Mouse (Mus musculus): ENCODE data around the gene Bmp2k. TPM values are rescaled to one million over a fixed set of nuclear protein-coding genes. Genes with fewer than 3 reads are reported as not detected.
A peak's percentile ranks its signal among the peaks of the same experiment; 100 is the strongest.

The Bmp2k gene
- total RNA-seq, 2 experiments from 2014 or later, result 13.1 to 13.7 TPM

DNA sequence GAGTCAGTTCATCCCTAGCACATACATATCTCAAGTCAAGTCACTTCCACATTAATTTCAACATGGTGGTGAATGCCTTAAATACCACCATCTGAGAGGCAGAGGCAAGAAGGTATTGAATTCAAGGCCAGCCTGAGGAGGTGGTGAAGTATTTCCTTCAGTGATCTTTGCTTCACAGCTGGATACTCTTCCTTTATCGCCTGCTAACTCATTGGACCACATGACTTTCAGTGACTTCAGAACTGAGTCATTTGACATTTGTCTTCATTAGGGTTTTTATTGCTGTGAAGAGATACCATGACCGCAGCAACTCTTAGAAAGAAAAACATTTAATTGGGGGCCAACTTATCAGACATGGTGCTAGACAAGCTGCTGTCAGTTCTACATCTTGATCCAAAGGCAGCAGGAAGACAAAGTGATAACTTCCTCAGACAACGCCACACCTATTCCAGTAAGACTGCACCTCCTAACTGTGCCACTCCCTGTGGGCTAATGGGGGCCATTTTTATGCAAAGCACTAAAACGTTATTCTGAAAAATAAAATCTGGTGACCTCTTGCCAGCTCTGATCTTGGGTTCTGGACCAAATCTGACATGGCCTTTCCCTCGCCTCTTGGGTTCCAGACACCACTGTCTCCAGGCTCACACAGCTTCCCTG is 24.9 kb upstream of the Bmp2k start:
- no peak for DNase-seq

GRCm38 (mm10) chr5:96973714-96974113 is 23.8 kb upstream of the Bmp2k start:
- no peak for DNase-seq

DNA sequence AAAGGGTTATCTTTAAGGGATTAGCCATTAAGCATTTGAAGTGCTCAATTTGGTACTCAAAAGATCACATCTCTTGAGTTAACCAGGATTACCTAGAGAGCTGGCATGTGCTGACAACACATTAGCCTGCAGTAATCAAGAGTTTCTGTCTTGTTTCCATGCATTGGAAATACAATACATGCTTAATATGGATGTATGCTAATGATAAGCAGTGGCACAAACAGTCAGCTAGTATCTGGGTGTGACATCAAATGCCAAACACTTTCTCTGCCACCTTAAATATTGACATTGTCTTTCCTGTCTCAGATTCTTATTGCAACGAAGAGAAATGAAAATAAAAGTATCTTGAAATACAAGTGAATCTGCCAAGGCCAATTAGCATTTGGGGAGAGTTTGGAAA is 22.8 kb upstream of the Bmp2k start:
- DNase-seq, result no peak

DNA sequence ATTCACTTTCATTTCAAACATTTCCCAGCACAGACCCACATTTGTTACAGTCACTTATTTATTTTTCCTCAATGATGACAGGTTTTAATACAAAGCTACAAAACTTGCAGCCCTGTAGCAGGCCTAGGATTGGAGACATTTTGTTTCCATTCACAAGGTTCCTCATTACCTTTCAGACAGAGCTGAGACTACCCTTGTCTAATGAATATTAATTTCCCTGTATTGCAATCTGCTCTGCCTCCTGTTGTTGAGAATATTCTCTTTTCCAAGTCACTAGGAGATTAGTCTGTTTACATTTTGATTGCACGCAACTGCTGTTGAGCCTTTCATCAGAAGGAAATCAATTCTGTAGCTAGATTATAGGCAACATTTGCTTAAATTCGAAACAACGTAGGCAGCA is 22.4 kb upstream of the Bmp2k start:
- DNase-seq, result no peak

GRCm38 (mm10) chr5:96976150-96976549 is 21.3 kb upstream of the Bmp2k start:
- no peak for DNase-seq

DNA sequence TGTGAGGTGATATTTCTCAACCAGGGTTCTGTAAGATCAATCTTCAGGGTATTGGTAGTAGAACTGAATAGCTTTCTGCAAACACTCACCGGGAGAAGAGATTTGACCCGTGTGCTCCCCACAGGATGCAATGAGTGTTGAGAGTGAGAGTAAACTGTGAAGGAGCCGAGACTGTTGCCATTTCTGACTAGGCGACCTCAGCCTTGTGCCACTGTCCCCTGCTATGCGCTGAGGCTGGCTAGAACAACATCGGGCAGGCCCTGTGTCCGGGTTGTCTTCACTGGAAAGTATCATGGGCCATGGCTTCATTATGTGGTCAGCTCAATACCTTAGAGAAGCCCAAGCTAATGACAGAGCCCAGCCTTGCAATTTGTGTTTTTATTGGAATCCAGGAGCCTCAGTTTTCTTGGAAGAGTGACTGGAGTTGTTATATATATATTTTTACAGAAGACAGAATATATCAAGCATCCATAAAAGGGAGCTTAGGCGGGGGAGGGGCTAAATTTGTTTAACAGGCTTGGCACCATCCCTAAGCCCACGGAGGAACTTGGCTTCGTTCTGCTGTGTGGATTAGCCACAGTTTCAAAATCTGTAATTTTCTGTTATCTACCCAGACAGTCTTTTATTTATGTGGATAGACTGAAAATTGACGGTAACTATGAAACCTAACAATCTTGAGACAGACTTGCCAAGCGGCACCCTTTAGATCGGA is 18.0 kb upstream of the Bmp2k start:
- no peak for DNase-seq

- DNase-seq, result no peak
Observed at GRCm38 (mm10) chr5:96980008-96980634, 17.4 kb upstream of the Bmp2k start.

GRCm38 (mm10) chr5:96981987-96982386 is 15.5 kb upstream of the Bmp2k start:
- DNase-seq, result no peak

DNA sequence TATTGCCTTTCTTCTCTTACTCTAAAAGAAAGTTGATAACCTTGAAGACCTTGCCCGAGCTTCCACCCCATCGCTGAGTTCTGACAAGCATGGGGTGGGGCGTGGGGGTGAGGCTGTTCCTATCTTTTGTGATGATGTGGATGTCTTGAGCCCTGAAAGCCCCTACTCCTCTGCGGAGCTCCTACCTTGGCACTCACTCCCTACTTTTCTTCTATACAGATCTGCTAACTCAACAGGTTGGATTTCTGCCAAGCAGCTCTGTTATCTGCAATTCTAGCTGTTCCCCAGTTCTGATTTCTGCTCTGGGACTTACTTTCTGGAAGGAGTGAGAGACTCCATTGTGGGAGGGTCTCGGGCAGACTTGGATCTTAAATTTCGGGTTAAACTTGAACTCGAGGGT is 14.3 kb upstream of the Bmp2k start:
- no peak for DNase-seq

DNA sequence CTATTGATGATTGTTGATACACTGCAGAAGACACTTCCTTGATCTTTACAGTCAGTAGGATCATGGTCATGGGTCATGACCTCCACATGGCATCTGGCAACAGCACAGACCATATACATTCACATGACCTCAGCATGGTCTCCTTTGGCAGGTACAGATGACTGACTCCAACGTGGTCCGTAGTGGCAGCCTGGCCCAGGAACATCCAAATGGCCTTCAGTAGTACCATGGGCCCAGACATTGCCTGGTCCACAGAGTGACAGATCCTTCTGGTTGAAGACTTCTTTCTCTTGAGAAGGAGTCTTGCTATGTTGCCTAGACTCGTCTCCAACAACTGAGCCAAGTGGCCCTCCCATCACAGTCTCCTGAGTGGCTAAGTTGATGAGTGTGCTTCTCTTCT is 10.6 kb upstream of the Bmp2k start:
- no peak for DNase-seq

DNA sequence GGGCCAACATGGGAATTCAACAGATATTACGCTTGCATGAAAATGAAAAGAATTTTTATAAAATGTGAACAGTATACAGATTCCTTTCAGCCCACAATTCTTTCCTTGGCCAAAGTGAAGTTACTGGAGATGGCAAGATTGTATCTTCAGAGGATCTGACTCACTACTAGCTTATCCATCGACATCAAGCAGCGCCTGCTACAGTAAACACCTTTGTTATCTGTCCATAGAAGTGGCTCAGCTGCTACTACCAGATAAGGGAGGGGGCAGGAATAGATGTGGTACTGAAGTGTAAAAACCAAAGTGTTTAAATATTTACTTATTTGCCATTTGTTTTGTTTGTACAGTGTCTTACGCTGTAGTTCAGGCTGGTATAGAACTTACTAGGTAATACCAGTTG is 8.6 kb upstream of the Bmp2k start:
- no peak for DNase-seq

- DNase-seq, result no peak
Observed at GRCm38 (mm10) chr5:96991156-96991555, 6.3 kb upstream of the Bmp2k start.

- no peak for DNase-seq
Observed at GRCm38 (mm10) chr5:96992651-96993050, 4.8 kb upstream of the Bmp2k start.

- DNase-seq, result no peak
Observed at GRCm38 (mm10) chr5:96993057-96993456, 4.4 kb upstream of the Bmp2k start.

GRCm38 (mm10) chr5:96995791-96996190 is 1.7 kb upstream of the Bmp2k start:
- DNase-seq, result no peak

DNA sequence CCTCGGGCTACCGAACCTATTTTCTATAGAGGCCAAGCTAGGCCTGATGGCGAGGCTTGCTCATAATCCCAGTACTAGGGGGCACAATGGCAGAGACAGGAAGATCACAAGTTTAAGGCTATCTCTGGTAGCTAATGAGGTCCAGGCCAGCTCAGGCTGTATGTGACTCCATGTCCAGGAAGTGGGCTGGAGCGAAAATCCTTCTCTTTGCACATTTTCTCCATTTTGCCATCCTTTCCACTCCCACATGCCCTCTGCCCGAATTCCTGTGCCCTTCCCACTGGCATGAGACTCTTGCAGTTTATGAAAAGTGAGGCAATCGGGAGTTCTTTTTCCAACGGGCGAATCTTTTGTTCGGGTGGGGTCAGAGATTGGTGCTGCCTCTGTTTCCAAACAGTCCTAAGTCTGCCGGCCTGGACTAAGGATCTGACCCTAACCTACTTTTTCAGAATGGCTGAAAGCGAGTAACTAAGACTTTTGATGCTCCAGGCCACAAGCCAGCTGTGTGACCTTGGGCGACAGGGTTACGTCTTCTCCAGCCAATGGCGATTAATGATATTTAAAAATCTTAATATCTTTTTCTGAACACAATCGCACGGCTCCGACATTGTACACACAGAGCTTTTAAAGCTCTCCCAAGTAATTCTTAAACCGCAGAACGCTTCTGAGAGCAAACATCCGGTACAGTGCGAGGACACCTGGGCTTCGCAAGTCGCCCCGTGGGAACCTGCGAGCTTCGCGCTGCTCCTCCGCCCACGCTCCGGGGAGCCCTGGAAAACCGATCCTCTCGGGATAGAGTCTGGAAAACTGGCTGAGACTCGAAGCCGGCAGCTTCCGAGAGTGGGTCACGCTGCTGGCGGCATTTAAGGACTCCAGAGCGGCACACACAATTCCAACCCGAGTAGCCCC is 834 bp upstream of the Bmp2k start:
- DNase-seq, result no peak

GRCm38 (mm10) chr5:96997802-96998565 is 495 bp downstream of the Bmp2k start:
- peak; percentile 34 to 37 for DNase-seq

GRCm38 (mm10) chr5:96998566-96998907 is 1.0 kb downstream of the Bmp2k start:
- no peak for DNase-seq

DNA sequence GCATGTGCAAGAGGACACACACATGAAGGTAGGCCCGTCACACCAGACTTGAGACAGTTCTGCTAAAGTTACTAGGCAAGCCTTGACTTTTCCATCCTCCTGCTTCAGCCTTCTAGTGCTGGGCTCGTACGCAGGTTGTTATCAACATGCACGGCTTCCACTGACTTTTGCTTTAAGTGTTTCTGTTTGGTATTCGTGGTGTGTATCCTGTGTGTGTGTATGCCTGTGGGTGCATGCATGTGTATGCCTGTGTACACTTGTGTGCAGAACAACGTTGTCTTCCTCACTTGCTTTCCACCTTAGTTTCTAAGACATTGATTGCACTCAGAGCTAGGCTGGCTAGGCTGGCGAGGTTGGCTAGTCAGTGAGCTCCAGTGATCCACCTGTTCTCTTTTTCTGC is 2.1 kb downstream of the Bmp2k start:
- no peak for DNase-seq

DNA sequence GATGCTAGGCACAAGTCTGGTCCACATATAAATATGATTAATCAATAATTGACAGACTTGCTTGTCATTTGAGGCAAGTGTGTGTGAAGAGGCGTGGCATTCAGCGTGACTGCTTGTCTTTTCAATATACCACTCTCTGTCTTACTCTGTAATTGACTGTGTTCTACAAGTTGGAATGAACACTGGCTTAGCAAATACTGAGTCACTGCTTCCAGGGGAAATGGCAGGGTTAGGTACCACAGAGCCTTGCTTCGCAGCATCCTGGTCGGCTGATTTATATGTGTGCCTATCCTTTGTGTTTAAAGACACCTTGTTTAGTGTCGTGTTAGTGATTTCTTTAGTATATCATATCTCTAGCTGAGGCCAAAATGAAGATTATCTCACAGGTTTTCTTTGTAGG is 3.0 kb downstream of the Bmp2k start:
- no peak for DNase-seq

DNA sequence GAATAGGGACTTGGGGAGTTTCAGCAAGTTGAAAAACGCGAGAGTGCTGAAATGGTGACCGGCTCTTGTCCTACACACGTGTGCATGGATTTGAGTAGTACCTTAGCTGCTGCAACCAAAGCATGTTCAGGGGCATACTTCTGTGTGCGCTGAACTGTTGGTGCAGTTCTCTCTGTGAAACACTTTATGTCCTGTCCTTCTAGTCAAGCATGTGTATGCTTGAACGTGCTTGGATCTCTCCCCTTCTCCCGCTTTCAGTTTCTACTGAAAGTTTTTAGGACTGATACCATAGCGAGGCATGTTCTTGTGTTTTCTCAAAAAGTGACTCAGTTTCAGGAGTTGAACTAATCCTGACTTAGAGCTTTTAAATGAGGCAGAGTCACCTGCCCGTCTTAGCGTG is 3.7 kb downstream of the Bmp2k start:
- DNase-seq, result no peak

DNA sequence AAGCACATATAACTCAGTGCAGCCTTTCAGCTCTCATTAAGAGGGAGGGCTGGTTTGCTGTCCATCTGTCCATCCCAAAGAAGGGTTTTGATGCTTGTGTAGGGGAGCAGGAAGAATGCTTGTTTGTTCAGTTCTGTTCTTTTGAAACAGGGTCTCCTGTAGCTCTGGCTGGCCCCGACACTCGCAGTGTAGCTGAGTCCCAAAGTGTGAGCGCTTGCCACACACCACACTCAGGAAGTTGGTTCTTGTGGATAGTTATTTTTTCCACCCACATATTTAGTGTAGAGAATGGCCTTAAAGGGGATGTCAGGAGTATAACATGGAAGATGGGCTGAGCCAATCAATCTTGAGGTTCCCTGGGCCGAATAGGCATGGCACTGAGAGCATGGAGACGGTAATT is 4.1 kb downstream of the Bmp2k start:
- no peak for DNase-seq
